Mouse (Mus musculus): ENCODE measurements around the gene Mapkapk3. TPM values are rescaled to one million over a fixed set of nuclear protein-coding genes. Genes with fewer than 3 reads are reported as not detected.

Gene Mapkapk3
- total and polyA plus RNA-seq, 2 experiments: 1.8 to 6.0 TPM

DNA sequence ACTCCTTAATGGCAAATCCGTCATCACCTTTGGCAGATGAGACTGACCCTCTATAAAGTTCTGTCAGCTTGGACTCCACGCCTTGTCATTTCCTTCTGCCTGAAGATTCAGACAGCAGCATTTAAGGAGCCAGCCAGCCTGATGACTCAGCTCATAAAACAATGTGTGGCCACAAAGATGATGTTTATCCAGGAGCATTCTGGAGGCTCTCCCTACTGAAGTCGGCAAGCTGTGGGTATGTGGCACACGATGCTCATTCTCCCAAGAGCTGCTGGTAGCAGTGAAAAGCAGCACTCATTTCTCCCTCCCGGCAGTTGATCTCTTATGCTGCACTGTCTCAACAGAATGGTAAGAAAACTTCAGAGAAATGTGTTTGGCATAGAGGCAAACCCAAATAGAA, 54.4 kb downstream of the Mapkapk3 start:
- Histone ChIP-seq H3K27me3 (ENCODE audit: control insufficient read depth, insufficient read depth, low read length) (peaks cover 24% of the 10 kb centered on the region), H3K27ac (replicated peaks; ENCODE audit: insufficient read depth, low read depth, low read length) (no peak overlapping the region), H3K4me1 (ENCODE audit: control insufficient read depth, insufficient read depth, low read length) (no peaks in the 10 kb centered on the region), H3K36me3 (ENCODE audit: control insufficient read depth, insufficient read depth, low read length) (no peaks in the 10 kb centered on the region), H3K4me3 (ENCODE audit: insufficient read depth, low read depth, low read length) (no peak overlapping the region), H3K9ac (ENCODE audit: low read depth, low read length) (no peak overlapping the region), H3K79me2 (ENCODE audit: control insufficient read depth, insufficient read depth, low read length) (no peaks in the 10 kb centered on the region)
- DNase-seq (ENCODE audit: extremely low read depth, low read depth, low spot score): no peak
- no peak for TF ChIP-seq POLR2A (IDR thresholded peaks at IDR 0.05; ENCODE audit: extremely low read depth, insufficient read depth, low read length)
- no peak for TF ChIP-seq CTCF (IDR thresholded peaks at IDR 0.05; ENCODE audit: low read depth, low read length)
- WGBS: 56% methylated on average over 5 of the region's 5 CpGs

DNA sequence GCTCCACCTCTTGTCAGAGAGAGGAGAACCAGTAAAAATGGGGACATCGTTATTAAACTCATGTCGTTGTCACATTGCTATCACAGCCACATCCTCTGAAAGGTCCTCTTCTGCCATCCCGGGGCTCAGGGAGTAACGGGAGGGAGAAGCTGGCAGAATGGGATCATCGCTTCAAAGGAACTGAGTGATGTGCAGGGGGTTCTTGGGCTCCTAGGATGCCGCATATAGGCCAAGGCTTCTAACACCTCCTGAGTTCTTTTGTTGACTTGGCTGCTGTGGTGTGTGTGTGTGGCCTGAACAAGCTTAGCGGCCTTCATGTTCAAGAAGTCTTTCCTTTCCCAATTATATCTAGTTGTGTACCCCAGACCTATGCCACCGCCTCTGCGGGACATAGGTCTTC, 57.5 kb downstream of the Mapkapk3 start:
- Histone ChIP-seq H3K4me3 (ENCODE audit: insufficient read depth, low read depth, low read length) (no peak overlapping the region; the same call in 1 of the 2 replicates), H3K79me2 (ENCODE audit: control insufficient read depth, insufficient read depth, low read length) (no peaks in the 10 kb centered on the region), H3K4me1 (ENCODE audit: control insufficient read depth, insufficient read depth, low read length) (no peaks in the 10 kb centered on the region), H3K27me3 (ENCODE audit: control insufficient read depth, insufficient read depth, low read length) (peaks cover 21% of the 10 kb centered on the region), H3K36me3 (ENCODE audit: control insufficient read depth, insufficient read depth, low read length) (no peaks in the 10 kb centered on the region), H3K27ac (replicated peaks; ENCODE audit: insufficient read depth, low read depth, low read length) (no peak overlapping the region), H3K9ac (ENCODE audit: low read depth, low read length) (no peak overlapping the region)
- TF ChIP-seq CTCF (IDR thresholded peaks at IDR 0.05; ENCODE audit: low read depth, low read length): no peak
- TF ChIP-seq POLR2A (IDR thresholded peaks at IDR 0.05; ENCODE audit: extremely low read depth, insufficient read depth, low read length): no peak
- WGBS: 30% methylated on average over 9 of the region's 9 CpGs
- no peak for DNase-seq (ENCODE audit: extremely low read depth, low read depth, low spot score)

GRCm38 (mm10) chr9:107231539-107232139, 58.0 kb downstream of the Mapkapk3 start, which contains the start of gene Dock3:
Dock3 (minus strand) TSS chr9:107231909.
- Histone ChIP-seq H3K79me2 (ENCODE audit: control insufficient read depth, insufficient read depth, low read length) (no peaks in the 10 kb centered on the region), H3K9ac (ENCODE audit: low read depth, low read length) (peak within 1 kb of the TSS; percentile 55), H3K4me1 (ENCODE audit: control insufficient read depth, insufficient read depth, low read length) (no peaks in the 10 kb centered on the region), H3K27me3 (ENCODE audit: control insufficient read depth, insufficient read depth, low read length) (peaks cover 21% of the 10 kb centered on the region), H3K4me3 (ENCODE audit: insufficient read depth, low read depth, low read length) (peak within 1 kb of the TSS; percentile 73), H3K36me3 (ENCODE audit: control insufficient read depth, insufficient read depth, low read length) (no peaks in the 10 kb centered on the region), H3K27ac (replicated peaks; ENCODE audit: insufficient read depth, low read depth, low read length) (no peak within 1 kb of the TSS)
- no peak for DNase-seq (ENCODE audit: extremely low read depth, low read depth, low spot score)
- TF ChIP-seq CTCF (IDR thresholded peaks at IDR 0.05; ENCODE audit: low read depth, low read length) (no peak), POLR2A (IDR thresholded peaks at IDR 0.05; ENCODE audit: extremely low read depth, insufficient read depth, low read length) (no peak)
- 1% methylated on average over 84 of the region's 87 CpGs for WGBS

- WGBS: 6% methylated on average over 42 of the region's 50 CpGs
- H3K79me2 ChIP-seq (ENCODE audit: control insufficient read depth, insufficient read depth, low read length): no peaks in the 10 kb centered on the region
- H3K27ac ChIP-seq (replicated peaks; ENCODE audit: insufficient read depth, low read depth, low read length): no peak overlapping the region
- TF ChIP-seq POLR2A (IDR thresholded peaks at IDR 0.05; ENCODE audit: extremely low read depth, insufficient read depth, low read length): no peak
- no peak for TF ChIP-seq CTCF (IDR thresholded peaks at IDR 0.05; ENCODE audit: low read depth, low read length)
- H3K36me3 ChIP-seq (ENCODE audit: control insufficient read depth, insufficient read depth, low read length): no peaks in the 10 kb centered on the region
- peak overlapping the region; percentile 73; the same call in 1 of the 2 replicates for H3K4me3 ChIP-seq (ENCODE audit: insufficient read depth, low read depth, low read length)
- DNase-seq (ENCODE audit: extremely low read depth, low read depth, low spot score): no peak
- H3K9ac ChIP-seq (ENCODE audit: low read depth, low read length): peak overlapping the region; percentile 55
- peaks cover 20% of the 10 kb centered on the region for H3K27me3 ChIP-seq (ENCODE audit: control insufficient read depth, insufficient read depth, low read length)
- no peaks in the 10 kb centered on the region for H3K4me1 ChIP-seq (ENCODE audit: control insufficient read depth, insufficient read depth, low read length)
These were observed 58.6 kb downstream of the Mapkapk3 start for GRCm38 (mm10) chr9:107230991-107231538.

GRCm38 (mm10) chr9:107224597-107224996, 65.1 kb downstream of the Mapkapk3 start:
- no peaks in the 10 kb centered on the region for H3K36me3 ChIP-seq (ENCODE audit: control insufficient read depth, insufficient read depth, low read length)
- DNase-seq (ENCODE audit: extremely low read depth, low read depth, low spot score): no peak
- 88% methylated on average over 1 of the region's 1 CpGs for WGBS
- no peaks in the 10 kb centered on the region for H3K4me1 ChIP-seq (ENCODE audit: control insufficient read depth, insufficient read depth, low read length)
- no peak overlapping the region for H3K4me3 ChIP-seq (ENCODE audit: insufficient read depth, low read depth, low read length)
- no peak for TF ChIP-seq POLR2A (IDR thresholded peaks at IDR 0.05; ENCODE audit: extremely low read depth, insufficient read depth, low read length)
- no peak overlapping the region for H3K27ac ChIP-seq (replicated peaks; ENCODE audit: insufficient read depth, low read depth, low read length)
- no peak overlapping the region for H3K9ac ChIP-seq (ENCODE audit: low read depth, low read length)
- H3K79me2 ChIP-seq (ENCODE audit: control insufficient read depth, insufficient read depth, low read length): no peaks in the 10 kb centered on the region
- no peaks in the 10 kb centered on the region; the same call in 1 of the 2 replicates for H3K27me3 ChIP-seq (ENCODE audit: control insufficient read depth, insufficient read depth, low read length)

Other genes with a start within 250 kb of the Mapkapk3 start
- 0.20 TPM in 1 of 2 replicates, not detected in the other for gene Dock3, start 58.0 kb downstream of the Mapkapk3 start, total RNA-seq (2014; rRNA removed)
- gene Dock3, start 58.0 kb downstream of the Mapkapk3 start, polyA plus RNA-seq (2012; rRNA removed): not detected in 2 replicates
- 0.55 and 1.7 TPM in 2 replicates for gene Cish, start 6.1 kb upstream of the Mapkapk3 start, total RNA-seq (2014; rRNA removed)
- gene Cish, start 6.1 kb upstream of the Mapkapk3 start, polyA plus RNA-seq (2012; rRNA removed): 10.1 and 32.8 TPM in 2 replicates
- gene Hemk1, start 48.5 kb upstream of the Mapkapk3 start, total RNA-seq (2014; rRNA removed): 14.4 and 18.4 TPM in 2 replicates
- 19.6 and 28.1 TPM in 2 replicates for gene Hemk1, start 48.5 kb upstream of the Mapkapk3 start, polyA plus RNA-seq (2012; rRNA removed)
- 0.46 and 0.67 TPM in 2 replicates for gene 6430571L13Rik, start 50.7 kb upstream of the Mapkapk3 start, total RNA-seq (2014; rRNA removed)
- gene 6430571L13Rik, start 50.7 kb upstream of the Mapkapk3 start, polyA plus RNA-seq (2012; rRNA removed): 1.2 and 1.6 TPM in 2 replicates
- gene Cacna2d2, start 109.7 kb upstream of the Mapkapk3 start, total RNA-seq (2014; rRNA removed): not detected in 2 replicates
- not detected in 2 replicates for gene Cacna2d2, start 109.7 kb upstream of the Mapkapk3 start, polyA plus RNA-seq (2012; rRNA removed)
- 10.9 and 14.0 TPM in 2 replicates for gene Tmem115, start 244.1 kb upstream of the Mapkapk3 start, total RNA-seq (2014; rRNA removed)
- gene Tmem115, start 244.1 kb upstream of the Mapkapk3 start, polyA plus RNA-seq (2012; rRNA removed): 40.2 and 47.3 TPM in 2 replicates